Mouse (Mus musculus): ENCODE results near the gene Cop1.

Cop1 gene

DNA sequence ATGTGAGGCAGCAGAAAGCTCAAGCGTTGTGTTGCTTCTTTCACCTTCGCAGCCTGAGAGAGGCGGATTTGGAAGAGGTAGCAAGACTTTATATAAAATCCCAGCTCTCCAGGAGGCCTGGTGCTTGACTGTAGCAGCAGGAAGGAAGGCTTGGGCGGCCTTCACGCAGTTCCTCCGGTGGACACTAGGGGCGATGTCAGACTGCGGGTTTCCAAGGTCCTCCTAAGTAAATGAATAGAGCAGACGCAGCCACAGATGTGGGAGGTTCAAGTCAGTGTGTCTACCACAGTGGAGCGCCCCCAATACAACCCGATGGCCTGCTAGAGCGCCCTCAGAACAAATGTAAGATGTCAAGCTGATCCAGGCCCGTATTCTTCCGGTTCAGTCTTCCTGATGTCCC, 157.9 kb downstream of the Cop1 start:
- ChIA-PET POLR2A (interaction anchor here in 2 of 4 experiments (0.6 to 1.1 kb wide), 4 partner anchors 13 to 690 kb away, joined by 3 to 4 read pairs (median 3); no protein-coding TSS in a partner anchor), CTCF (interaction anchor here in 3 of 4 experiments (0.6 to 1.3 kb wide), 6 partner anchors 12 to 488 kb away, joined by 3 to 5 read pairs (median 3); no protein-coding TSS in a partner anchor)

- POLR2A ChIA-PET, result no interaction called here
- CTCF ChIA-PET, result no interaction called here
These were observed 160.5 kb downstream of the Cop1 start for GRCm38 (mm10) chr1:159392667-159393066.

DNA sequence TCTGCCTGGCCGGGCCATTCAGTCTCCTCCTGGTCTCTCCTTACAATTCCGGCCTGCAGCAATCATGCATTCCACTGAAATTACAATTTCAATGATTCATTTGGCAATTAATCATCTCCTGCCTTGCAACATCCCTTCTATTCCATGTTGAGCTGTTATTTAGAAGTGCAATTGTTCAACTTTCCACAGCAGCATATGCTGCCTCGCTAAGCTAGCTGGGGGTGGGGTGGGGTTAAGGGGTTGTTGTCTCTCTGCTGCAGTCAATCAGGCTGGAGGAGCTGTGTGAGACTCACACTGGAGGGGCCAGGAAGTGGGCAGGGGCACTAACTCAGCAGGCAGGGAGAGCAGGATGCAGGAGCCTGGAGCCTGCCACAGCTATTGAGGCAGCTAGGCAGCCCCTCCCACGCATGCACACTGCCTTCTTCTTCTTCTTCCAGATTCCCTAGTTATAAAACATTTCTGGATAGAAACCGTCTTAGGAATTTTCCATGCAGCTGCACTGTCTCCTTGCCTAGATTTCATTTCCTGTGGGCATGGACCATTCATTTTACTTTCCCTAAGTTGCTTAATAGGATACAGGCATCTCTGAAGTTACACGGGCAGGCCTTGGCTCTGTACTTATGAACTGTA, 161.1 kb downstream of the Cop1 start:
- ChIA-PET POLR2A (no interaction called here), CTCF (no interaction called here)

DNA sequence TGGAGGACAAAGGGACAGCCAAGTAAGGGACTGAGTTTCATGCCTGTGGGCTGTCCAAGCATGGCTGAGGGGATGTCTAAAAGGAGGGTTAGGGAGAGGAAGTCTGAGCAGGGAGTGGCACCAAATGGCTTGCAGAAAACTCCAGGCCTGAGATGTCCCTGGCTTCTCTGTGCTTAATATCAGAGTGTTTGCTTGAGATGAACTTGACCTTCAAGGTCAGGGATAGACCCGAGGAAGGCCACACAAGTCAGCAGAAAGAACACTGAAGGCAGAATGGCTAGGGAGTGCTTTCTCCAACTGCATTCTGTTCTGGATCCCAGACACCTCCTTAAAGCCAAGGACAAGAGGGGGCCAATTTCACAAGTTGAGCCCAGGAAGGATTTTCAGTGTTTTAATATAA, 161.8 kb downstream of the Cop1 start:
- ChIA-PET CTCF (no interaction called here), POLR2A (no interaction called here)

DNA sequence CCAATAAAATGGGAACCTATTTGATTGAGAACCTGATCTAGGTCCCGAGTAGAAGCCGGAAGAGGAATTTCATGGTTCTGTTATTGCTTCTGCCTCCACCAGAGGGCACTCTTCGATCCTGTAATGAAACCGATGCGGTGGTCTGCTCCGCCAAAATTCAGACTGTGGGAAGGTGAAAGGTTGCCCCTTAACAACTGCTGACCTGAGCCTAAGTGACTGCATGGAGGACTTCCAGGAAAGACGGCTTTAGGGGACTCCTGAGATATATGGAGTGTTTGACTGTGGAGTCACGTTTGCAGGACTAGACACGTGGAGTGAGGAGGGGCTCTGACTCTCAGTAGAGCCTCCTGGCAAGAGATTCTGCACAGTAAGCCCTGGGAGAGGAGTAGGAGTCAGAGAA, 164.4 kb downstream of the Cop1 start:
- POLR2A ChIA-PET, result interaction anchor here in 1 of 4 experiments (0.6 to 1.5 kb wide), 2 partner anchors 16 to 54 kb away, joined by 3 to 4 read pairs; no protein-coding TSS in a partner anchor

More for the DNA sequence above, 164.4 kb downstream of the Cop1 start:
- CTCF ChIA-PET, result interaction anchor here in 2 of 4 experiments (0.7 to 1.5 kb wide), 4 partner anchors 127 to 665 kb away, joined by 3 read pairs; partner anchors contain the start of gene Tnr (in 1 of the 2)

Measured in embryonic stem cell, embryonic (primary cell).